Mouse (Mus musculus) CD8-positive naive resting alpha-beta T cell, adult 2 months (primary cell): ENCODE measurements at regions not wholly inside any gene's neighbourhood (a gene's known extent, or its start where the extent isn't known, plus 50 kb on each side); places are given as distances from the start of the nearest gene placed in this dataset.

Experiments
- DNase-seq, 2 experiments: peaks; one replicate each; pipeline ENCODE4 v3.0.0; 2022; ENCODE audit warnings: low read depth in 2 of 2, low spot score in 2 of 2

DNA sequence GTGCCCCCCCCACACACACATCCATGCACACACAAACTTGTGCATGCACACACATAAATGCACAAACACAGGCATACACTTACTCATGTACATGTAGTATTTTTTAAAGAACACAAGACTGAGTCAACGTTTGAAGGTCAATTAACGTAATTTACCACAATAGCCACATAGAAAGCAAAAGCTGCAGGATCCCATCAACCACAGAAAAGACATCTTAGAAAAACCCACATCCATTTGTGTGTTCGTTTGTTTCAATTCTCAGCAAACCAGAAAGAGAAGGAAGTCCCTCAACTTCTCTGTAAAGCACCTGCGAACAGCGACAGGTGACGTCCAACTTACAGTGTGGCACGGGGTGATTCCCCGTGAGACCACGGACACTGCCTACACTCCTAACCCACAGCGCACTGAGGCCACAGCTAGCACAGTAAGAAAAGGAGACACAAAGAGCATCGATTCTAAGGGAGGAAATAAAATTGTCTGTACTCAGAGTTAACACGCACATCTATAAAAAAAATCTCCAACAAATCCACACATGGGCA lies 53.8 kb downstream of the Dio3 start:
- DNase-seq, result no peak

DNA sequence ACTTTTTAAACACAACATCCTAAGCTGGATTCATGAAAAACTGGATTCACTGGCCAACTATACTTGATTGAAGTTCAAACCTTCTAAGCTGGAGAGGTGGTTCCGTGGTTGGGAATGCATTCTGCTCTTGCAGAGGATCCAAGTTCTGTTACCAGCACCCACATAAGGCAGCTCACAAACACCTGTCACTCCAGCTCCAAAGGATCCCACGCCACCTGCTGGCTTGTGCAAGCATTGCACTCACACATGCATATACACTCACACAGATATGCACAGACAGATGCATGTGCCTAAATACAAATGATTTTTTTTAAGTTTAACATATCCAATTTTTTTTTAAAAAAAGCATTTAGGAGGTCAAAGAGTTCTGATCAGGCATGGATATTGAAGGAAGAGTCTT lies 55.7 kb downstream of the Dio3 start:
- DNase-seq, result no peak

GRCm38 (mm10) chr12:110344280-110344827 lies 65.5 kb downstream of the Dio3 start:
- DNase-seq, result no peak

DNA sequence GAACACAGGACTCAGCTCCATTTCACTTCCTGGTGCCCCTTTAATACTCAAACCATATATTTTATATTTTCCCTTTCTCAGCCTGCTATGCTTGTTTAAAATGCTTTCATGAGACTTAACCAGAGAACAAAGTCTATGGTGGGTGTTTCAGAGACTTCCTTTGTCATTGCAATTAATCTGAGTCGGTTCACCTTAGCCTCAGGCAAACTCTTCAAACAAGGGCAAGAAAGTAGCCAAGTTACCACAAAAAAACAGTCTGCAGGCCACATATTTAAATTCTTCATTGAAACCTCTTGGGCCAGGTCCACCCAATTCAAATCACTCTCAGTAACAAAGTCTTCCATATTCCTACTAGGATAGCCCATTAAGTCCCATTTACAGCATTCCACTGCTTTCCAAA lies 70.8 kb downstream of the Dio3 start:
- DNase-seq, result no peak

DNA sequence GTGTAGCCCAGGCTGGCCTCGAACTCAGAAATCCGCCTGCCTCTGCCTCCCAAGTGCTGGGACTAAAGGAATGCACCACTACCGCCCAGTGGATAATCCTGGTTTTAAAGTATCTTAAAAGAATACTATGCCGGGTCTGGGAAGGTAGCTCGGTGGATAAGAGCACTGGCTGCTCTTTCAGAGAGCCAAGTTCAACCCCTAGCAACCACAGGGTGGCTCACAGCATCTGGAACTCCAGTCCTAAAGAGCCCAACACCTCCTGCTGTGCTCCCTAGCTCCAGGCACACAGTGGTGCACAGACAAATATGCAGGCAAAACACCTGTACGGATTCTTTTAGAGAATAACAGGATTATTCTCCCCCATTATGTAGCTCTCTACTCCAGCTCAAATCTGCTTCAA lies 77.0 kb downstream of the Dio3 start:
- DNase-seq, result no peak

DNA sequence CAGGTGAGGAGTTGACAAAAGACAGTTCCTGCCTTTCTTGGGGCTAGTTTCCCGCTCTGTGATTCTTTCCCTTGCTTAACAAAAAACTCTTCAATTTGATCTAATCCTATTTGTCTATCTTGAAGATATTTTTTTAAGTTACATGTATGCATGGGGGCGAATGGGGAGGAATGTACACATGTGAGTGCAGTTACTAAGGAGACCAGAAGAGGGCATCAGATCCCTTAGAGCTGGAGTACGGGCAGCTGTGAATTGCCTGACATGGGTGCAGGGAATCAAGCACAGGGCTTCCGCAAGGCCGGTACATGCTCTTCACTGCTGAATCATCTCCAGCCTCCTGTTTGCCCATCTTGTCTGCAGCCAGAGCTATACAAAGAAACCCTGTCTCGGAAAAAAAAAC lies 79.8 kb upstream of the Ppp2r5c start:
- no peak for DNase-seq

DNA sequence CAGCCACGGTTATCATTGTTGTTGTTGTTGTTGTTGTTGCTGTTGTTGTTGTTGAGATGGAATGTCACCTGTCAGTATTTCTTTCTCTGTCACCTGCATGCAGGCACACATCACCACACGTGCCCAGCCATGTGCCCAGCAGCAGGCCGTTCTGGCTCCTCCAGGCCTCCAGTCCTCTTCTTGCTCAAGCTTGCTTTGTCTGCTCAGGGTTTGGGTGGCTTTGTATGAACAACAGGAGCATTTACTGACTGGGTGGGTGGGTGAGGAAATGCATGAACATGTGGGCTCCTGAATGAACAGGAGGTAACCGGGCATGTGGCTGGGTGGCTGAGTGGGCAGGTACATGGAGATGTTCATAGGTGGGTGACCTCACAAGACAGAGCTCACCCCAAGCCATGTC lies 79.1 kb upstream of the Ppp2r5c start:
- no peak for DNase-seq

DNA sequence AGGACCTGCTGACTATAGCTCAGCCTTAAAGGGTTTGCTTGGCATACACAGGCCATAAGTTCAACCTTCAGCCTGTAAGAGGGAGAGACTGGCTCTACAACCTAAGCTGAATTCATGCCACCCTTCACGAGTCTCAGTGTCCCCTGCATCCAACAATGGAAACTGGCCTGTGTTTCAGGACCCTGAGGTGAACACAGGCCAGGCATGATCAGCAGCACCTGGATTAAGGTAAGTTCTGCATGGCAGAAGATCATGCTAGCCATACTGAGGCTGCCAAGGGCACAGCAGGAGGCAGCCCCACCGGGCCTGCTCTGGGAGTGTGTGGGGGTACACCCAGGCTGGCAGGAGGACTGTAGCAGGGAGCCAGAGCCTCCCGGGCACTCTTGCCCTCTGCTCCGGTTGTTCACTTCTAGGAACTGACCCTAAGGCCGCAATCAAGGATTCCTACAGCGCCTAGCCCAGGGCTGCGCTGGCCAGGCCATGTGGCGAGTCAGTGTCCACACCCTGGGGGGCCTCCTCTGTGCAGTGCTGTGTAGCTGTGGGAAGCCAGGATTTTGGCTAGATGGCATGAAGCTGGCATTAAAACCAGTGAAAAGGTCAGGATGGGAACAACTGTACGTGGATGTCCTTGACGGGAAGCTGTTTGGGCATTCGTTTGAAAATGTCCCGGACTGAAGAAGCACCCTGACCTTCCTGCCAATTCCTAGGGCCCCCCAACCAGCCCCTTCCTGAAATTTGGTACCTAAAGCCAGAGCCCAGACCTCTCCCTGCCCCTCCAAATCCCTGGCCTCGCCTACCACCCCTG lies 74.8 kb upstream of the Ppp2r5c start:
- no peak for DNase-seq

GRCm38 (mm10) chr12:110372986-110373385 lies 73.9 kb upstream of the Ppp2r5c start:
- no peak for DNase-seq

- DNase-seq, result peak; percentile 42 to 62
These were observed 73.4 kb upstream of the Ppp2r5c start for GRCm38 (mm10) chr12:110373408-110374065.

DNA sequence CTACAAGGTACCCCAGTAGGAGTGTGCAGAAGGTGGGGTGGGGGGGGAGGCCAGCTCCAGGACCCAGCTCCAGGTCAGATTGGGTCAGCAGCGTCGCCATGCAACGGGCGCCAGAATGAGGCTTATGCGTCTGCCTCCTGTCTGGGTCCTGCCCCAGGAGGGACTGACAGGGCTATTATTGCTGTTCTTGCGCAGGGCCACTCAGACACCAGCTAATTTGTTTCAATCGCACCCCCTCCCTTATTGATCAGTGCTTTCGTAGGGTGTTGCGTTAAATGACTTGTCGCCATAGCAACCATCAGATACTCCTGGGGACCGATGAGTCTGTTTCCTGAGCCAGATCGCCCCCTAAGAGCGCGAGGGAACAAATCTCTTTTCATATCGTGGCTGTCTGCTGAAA lies 71.8 kb upstream of the Ppp2r5c start:
- no peak for DNase-seq

- DNase-seq, result no peak
These were observed 70.7 kb upstream of the Ppp2r5c start for GRCm38 (mm10) chr12:110376062-110376837.

DNA sequence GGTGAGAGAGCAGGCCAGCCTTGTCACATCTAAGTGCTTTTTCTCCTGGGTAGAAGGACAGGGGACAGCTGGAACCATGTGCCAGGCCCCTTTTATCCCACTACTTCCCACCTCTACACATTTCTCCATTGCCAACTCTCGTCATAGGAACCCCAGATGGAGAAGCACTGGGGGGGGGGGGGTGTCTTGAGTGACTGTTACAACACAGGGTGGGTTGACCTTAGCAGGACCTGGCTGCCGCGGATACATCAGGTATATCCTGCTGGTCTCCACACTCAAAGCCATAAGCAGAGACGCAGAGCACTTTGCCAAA lies 70.1 kb upstream of the Ppp2r5c start:
- DNase-seq, result no peak

GRCm38 (mm10) chr12:110377306-110377705 lies 69.6 kb upstream of the Ppp2r5c start:
- DNase-seq, result no peak

GRCm38 (mm10) chr12:110377734-110378133 lies 69.2 kb upstream of the Ppp2r5c start:
- DNase-seq, result peak; percentile 13 to 14

GRCm38 (mm10) chr12:110378302-110378701 lies 68.6 kb upstream of the Ppp2r5c start:
- no peak for DNase-seq

- no peak for DNase-seq
These were observed 67.2 kb upstream of the Ppp2r5c start for GRCm38 (mm10) chr12:110379721-110380120.

GRCm38 (mm10) chr12:110380831-110381750 lies 65.8 kb upstream of the Ppp2r5c start:
- no peak for DNase-seq

- no peak for DNase-seq
These were observed 61.9 kb upstream of the Ppp2r5c start for GRCm38 (mm10) chr12:110385031-110385430.

DNA sequence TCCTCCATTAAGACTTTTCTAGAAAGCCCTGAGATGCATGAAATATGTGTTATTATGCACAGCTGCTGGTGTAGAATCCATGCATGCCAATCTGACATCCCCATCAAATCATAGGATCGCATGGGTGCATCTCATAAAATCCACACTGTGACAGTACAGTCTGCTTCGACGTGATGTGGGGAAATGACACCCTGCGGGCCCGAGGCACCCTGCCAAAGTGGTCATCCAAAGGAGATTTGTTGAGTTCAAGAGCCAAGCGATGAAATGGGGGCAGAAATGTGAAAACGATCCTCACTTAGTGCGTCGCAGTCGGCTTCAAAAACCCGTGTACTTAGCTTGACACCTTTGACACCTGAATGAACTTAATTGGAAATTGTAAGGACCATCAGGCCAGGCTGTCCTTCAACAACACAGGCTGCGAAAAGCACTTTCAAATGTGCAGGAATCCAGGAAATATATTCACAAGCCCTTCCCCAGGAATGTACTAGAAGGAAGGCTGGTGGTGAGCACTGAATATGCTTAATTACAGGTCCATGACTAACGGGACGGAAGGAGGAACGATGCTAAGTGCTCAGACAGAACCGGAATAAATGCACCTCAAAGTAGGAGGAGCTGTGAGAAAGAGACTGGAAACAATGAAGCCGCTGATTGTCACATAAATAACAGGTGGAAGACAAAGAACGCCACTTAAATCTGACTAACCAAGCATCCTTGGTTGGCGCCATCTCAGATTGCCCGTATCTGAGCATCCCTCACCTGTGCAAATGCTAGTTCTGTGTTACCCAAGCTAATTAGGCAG lies 60.9 kb upstream of the Ppp2r5c start:
- DNase-seq, result no peak
